8 mouse cellular contexts compared by ENCODE assay signal in the genomic region with DNA sequence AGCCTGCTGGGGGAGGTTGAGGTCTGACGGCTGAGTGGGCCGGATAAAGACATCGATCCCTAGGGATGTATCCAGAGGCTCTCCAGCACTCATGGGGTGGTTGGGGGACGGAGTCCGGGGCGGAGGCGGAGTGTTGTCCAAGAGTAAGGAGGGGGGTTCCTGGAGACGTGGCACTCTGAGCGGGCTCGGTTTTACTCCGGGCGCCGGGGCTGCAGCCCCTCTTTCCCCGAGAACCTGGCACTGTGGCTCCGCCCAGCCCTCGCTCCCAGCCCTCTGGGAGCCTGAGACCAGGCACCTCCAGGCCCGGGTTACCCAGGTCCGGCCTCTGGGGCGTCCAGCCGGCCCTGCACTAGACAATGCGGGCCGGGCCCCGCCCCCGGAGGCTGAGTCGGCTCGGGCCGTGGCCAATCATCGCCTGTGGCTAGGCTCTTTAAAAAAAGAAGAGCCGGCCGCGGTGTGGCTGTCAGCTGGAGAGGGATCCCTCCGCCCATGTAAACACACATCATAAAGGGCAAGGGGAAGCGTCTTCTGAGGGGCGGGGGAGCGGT. TPM values are rescaled to one million over a fixed set of nuclear protein-coding genes. Genes with fewer than 3 reads are reported as not detected.
DNase-seq lines count a peak whose midpoint lies in the region; ATAC-seq lines count a peak whose summit lies in the region.

No protein-coding gene starts in this region.

- under 1% methylated on average over 35 of the region's 35 CpGs for WGBS in intestine, embryonic 14.5 days

- peak overlapping the region; percentile 71 for H3K4me2 ChIP-seq in intestine, embryonic 14.5 days (ENCODE audit: low read length)

- H3K27me3 ChIP-seq in intestine, embryonic 14.5 days (replicated peaks; ENCODE audit: control insufficient read depth, insufficient read depth, low read length) = no peaks in the 10 kb centered on the region

- H3K4me3 ChIP-seq in intestine, embryonic 14.5 days (ENCODE audit: low read depth, low read length) = peak overlapping the region; percentile 58

- H3K36me3 ChIP-seq in intestine, embryonic 14.5 days (ENCODE audit: control insufficient read depth, insufficient read depth, low read length) = no peaks in the 10 kb centered on the region

- peak overlapping the region; percentile 82 for H3K9ac ChIP-seq in intestine, embryonic 14.5 days (ENCODE audit: low read length)

- H3K4me1 ChIP-seq in intestine, embryonic 14.5 days (replicated peaks; ENCODE audit: control insufficient read depth, insufficient read depth, low read length) = peaks cover 16% of the 10 kb centered on the region

- intact Hi-C loops in gastrocnemius, postnatal 14 days (cut with DNase I; ENCODE audit: low total_unique reads) = no loop called here
- intact Hi-C loops in left cerebral cortex, postnatal 14 days (cut with DNase I) = loop anchor here (5.0 kb wide), 2 partner anchors 34 to 479 kb away; partner anchors contain the start of gene Btg2

- DNase-seq in adipocyte (ENCODE audit: low spot score) = peak; percentile 95
- peak; percentile 95 for DNase-seq in embryo, embryonic 10 days (ENCODE audit: low spot score)
- DNase-seq in gastrocnemius, postnatal 14 days = peak; percentile 98
- DNase-seq in intestine, embryonic 14.5 days (ENCODE audit: low spot score) = peak; percentile 94
- peak; percentile 94 to 97 for DNase-seq in left cerebral cortex, postnatal 14 days (ENCODE audit: low spot score in 2 of 2)
- DNase-seq in mesoderm, embryonic 11.5 days (ENCODE audit: low read depth, low spot score) = peak; percentile 96
- peak; percentile 94 to 95 for DNase-seq in right cerebral cortex, postnatal 36 days (ENCODE audit: low spot score in 2 of 2)
- peak; percentile 96 for DNase-seq in yolk sac, embryonic 10.5 days (ENCODE audit: low spot score)

- H3K27ac ChIP-seq in intestine, embryonic 14.5 days (ENCODE audit: low read depth) = peak overlapping the region; percentile 94

- no peaks in the 10 kb centered on the region for H3K9me3 ChIP-seq in intestine, embryonic 14.5 days (ENCODE audit: control insufficient read depth, low read length)

- peak; percentile 96 for ATAC-seq in intestine, embryonic 14.5 days (replicated peaks; ENCODE audit: low FRiP score, low TSS enrichment, low read depth)

RNA-seq across cellular contexts. Expression of gene Kdm5b, which starts 3.2 kb away (rescaled TPM):
- 10 to 100 TPM; 16.6 to 17.0 TPM for total RNA-seq in gastrocnemius, postnatal 14 days (2021)
- 54.2 and 59.9 TPM in 2 replicates for polyA plus RNA-seq in intestine, embryonic 14.5 days (2014; fragmentation: Nextera tagmentation; extraction: Ambion mirVana)
- total RNA-seq in left cerebral cortex, postnatal 14 days (2021) = 10 to 100 TPM; 59.0 to 63.2 TPM

RNA-seq across cellular contexts. Expression of gene Mgat4e, which starts 7.3 kb away (rescaled TPM):
- not detected for total RNA-seq in gastrocnemius, postnatal 14 days (2021)
- polyA plus RNA-seq in intestine, embryonic 14.5 days (2014; fragmentation: Nextera tagmentation; extraction: Ambion mirVana) = not detected in 2 replicates
- not detected for total RNA-seq in left cerebral cortex, postnatal 14 days (2021)

Comparison
In these comparisons a context has a peak if more than half of its experiments do, and no peak if none do; other contexts are left out.
1. Peak in every context shown above with its lines: DNase-seq, ATAC-seq, H3K4me3 ChIP-seq and H3K27ac ChIP-seq.